Mouse (Mus musculus): ENCODE measurements around the gene Igf2bp2.

Igf2bp2 gene

DNA sequence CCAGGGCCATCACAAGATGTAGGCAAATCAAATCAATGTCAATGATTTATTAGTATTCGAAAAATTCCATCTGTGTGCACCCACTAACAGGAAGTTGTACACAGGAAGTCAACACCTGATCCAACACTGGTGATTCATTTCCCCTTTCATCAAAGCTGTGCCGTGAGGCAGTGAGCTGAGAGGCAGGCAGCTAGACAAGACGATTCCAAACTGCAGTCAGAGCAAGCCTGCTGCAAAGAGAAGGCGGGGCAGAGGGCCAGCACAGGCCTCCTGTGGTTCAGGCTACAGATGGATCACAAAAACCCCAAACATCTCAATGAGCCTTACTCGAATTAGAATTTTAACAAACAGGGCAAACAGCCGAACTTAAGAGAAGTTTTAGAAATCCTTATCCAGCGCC is 65.4 kb downstream of the Igf2bp2 start:
- no peak for DNase-seq

DNA sequence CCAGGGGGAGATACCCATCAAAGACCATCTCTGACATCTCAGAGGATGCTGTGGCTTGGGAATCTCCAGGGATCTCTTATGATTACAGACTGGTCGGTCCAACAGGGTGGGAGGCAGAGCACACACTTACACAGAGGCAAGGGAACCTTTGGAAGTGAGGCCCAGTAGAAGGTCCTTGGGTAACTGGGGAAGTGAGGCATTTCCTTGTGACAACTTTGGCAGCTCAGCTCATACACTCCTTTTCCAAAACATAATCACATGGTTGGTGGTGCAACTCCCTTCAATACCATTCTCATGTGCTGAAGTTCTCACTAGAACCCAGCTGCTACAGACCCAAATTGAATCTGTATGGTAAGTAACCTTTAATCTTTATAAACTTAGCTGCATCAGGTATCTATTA is 67.3 kb downstream of the Igf2bp2 start:
- DNase-seq, result no peak

GRCm38 (mm10) chr16:22091255-22091783 is 71.8 kb downstream of the Igf2bp2 start:
- DNase-seq, result no peak

DNA sequence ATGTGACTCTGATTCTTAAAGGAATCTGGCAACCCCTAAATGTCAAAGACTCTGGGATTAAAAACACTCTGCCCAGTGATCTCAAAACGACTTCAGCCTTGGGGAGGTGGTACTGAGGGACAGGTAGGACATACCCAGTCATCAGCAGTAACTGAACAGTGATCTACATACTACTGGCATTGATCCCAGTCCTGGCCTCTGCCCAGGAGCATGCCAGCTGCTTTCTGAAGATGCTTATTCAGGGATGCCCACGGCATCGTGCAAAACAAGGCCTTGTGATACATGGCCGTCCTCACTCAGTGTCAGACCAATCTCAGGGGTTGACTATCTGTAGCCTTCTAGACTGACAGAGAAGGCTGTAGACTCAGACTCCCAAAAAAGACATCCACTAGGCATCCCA is 77.7 kb downstream of the Igf2bp2 start:
- DNase-seq, result no peak

DNA sequence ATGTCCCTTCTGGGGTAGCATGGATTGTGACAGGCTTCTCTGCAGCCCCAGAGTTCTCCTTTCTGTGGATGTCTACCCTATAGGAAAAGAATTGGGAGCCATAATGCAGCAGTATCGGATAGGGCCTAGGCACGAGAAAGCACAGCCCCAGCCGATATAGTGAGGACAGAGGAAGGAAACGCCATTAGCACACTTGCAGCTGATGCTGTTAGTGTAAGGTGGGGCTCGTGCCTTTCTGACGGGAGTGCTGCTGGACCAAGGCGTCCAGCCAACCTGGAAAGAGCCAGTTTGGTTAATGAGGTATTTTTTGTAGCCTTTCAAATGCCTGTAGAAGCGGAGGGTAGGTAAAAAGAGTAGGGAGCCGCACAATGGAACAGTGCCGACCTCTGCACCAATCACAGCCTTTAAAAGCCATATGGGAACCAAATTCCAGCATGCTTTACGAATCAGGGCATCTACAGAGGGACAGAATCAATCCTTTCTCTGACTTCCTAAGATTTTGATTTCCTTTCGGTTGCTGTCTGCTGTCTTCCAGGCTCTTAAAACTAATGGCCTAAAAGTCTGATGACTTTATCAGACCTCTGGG is 82.9 kb downstream of the Igf2bp2 start:
- no peak for DNase-seq

DNA sequence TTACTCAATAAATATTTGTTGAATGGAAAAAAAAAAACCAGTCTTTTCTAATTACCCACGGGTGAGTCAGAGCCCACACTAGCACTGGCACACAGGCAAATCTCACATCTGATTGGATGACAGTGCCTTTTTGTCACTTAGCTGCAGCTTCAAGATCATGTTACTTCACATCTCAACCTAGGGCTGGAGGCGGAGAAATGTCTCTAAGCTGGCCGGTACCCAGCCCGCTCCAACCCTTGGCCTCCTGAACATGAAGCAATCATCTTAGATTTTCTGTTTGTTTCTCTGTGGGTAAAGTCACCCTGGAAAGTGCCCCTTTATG is 86.5 kb downstream of the Igf2bp2 start:
- DNase-seq, result no peak

DNA sequence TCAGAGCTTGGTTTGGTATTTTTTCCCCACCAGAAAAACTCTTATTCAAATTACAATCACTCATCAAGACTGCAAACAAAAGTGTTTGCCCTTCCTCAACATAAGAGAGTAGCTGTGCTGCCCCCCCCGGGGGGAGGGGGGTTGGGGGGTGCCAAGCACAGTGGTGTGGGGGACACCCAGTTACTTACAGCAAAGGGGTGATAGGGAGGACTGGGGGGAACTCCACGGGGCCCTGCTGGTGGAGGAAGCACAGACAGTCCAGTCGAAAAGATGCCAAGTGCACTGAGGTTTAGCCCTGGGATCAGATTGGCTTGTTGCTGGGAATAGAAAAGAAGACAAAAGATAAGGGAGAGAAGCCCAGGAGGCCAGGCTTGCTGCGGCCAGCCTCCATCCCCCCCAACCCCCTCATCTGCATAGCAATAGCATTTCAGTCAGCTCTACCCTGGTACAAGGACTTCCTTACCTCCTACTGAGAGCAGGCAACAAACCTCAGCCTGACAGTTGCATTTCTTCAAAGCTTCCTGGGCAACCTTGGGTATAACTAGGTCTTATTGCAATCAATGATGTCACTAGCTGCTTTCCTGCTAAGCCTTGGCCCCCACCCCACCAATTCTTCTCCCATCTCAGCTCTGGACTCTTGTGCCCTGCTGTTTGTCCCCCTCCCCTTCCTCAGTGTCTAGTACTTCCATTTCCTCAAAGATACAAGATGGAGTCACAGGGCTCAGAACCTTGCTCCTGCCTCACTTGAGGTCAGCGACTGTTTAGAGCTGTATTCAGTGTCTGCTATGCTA is 87.1 kb downstream of the Igf2bp2 start:
- DNase-seq, result no peak

DNA sequence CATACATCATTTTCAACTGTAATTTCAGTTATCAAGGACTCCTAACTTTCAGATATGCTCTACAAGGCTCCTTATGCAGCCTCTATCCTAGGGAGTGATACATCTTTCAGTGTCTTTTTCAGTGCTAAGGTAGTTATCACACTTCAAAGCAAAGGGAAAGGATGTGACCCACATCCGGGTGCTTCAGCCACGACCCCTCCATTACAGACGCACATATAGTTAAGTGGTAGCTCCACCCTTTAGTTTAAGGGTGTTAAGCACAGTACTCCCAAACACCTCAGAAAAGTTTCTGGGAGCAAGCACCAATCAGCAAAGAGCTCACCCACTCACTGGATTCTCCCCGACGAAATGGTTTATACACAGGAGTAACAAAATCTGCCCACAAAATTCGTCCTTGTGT is 88.0 kb downstream of the Igf2bp2 start:
- no peak for DNase-seq

DNA sequence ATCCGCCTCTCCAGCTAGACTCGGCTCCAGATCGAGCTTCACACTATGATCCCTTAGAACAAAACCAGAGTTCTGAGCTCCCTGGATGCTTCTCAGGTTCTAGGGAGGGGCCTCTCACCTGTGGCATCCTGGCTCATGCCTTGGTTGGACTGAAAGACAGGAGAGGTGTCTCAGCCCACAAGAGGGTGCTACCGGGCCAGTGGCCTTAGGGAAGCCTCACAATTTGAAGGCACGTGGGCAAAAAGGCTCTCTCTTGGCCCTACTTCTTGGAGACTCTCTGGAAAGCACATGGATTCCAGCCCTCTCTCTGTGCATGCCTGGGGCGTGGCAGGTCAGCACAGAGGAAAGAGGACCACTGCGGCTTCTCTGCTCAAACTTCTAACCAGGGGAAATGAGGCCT is 91.7 kb downstream of the Igf2bp2 start:
- no peak for DNase-seq

GRCm38 (mm10) chr16:22067406-22067805 is 95.7 kb downstream of the Igf2bp2 start:
- peak; percentile 31 for DNase-seq

DNA sequence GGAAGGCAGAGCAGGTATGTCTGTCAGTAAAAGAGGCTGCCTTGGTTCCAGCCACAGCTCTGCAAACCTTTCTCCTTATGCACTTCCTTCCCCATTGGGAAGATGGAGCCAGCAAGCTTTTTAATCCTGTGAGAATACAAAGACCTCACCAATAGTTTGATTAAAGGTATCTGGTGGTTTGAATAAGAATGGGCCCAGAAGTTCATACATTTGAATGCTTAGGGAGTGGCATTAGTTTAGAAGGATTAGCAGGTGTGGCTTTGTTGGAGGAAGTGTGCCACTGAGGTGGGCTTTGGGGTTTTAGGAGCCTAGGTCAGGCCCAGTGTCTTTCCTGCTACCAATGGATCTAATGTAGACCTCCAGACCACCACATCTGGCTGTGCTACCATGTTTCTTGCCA is 97.6 kb downstream of the Igf2bp2 start:
- no peak for DNase-seq

DNA sequence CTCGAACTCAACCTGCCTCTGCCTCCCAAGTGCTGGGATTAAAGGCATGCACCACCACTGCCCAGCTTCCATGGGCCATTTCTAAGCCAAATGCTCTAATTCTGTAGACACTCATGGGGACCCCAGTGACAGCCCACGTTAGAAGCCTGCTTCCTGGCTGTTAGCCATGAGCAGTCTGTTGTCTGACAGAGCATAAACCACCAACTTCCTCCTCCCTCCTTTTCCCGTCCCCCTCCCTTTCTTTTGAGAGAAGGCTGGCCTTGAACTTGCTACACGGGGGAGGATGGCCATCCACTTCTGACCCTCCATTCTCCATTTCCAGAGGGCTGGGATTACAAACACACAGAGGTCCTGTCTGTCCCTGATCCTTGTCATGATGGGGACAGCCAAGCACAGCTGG is 100.8 kb downstream of the Igf2bp2 start:
- DNase-seq, result no peak

DNA sequence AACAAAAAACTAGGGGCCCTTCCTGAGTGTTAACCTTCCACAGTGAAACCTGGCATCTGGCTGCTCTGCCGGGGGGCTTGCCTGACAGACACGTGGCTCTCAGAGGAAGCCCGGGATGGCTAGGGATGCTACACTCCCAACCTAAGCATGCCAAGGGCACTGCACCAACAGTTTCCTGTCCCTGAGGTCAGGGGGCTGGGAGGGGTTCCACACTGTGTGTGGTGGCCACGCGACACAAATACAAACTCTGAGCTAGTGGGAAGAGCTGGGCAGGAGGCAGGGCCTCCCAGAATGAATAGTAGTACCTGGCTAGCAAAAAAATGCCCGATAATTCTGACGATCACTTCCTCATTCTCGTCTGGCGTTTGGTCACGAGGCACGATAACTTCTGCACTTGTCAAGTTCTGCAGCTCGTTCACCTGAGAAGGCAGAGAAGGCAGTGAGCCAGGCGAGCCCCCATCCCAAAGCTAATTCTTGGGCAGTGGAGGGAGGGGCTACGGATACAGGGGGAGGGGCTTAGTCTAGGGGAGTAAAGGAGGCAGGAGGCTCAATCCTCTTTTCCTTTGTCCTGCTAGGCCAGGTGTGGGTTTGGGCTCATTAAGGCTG is 101.4 kb downstream of the Igf2bp2 start:
- no peak for DNase-seq

GRCm38 (mm10) chr16:22060416-22060815 is 102.7 kb downstream of the Igf2bp2 start:
- no peak for DNase-seq

- DNase-seq, result no peak
Observed at GRCm38 (mm10) chr16:22058871-22059270, 104.2 kb downstream of the Igf2bp2 start.

- no peak for DNase-seq
Observed at GRCm38 (mm10) chr16:22057498-22057897, 105.6 kb downstream of the Igf2bp2 start.

- no peak for DNase-seq
Observed at GRCm38 (mm10) chr16:22053411-22053810, 109.7 kb downstream of the Igf2bp2 start.

GRCm38 (mm10) chr16:22046739-22047366 is 116.2 kb downstream of the Igf2bp2 start:
- DNase-seq, result no peak

DNA sequence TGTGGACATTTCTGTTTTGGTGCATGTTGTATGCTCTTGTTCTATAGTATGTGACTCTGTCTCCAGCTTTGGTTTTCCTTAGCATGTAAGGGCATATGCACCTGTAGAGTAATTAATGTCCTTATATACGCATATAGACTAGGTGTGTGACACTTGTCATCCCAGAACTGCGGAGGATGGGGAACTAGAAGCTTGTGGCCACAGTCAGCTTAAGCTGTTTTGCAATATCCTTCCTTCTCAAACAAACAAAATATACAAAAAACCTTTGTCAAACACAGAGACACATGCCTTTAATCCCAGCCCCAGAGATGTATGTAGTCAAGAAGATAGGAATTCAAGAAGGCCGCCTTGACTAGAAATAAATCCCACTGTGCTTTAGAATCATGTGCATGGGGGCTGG is 117.2 kb downstream of the Igf2bp2 start:
- no peak for DNase-seq

DNA sequence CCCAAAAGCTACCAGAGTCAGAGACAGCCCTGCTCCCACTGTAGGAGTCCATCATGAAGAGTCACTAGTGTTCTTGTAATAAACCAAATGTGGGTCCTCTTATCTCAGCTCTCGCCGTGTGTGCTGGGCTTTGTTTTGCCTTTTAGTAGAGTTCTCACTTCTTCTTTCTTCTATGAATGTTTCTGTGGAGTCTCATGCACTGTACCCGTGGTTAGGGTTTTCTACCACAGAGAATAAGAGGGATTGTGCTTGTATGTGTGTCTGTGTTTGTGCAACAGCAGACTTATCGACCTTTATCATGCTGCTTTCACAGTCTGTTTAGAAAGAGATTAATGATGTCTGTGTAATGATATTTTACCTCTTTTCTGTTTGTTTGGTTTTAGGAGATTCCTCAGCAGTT is 119.3 kb downstream of the Igf2bp2 start:
- DNase-seq, result no peak

- no peak for DNase-seq
Observed at GRCm38 (mm10) chr16:22039978-22040377, 123.1 kb downstream of the Igf2bp2 start.

DNA sequence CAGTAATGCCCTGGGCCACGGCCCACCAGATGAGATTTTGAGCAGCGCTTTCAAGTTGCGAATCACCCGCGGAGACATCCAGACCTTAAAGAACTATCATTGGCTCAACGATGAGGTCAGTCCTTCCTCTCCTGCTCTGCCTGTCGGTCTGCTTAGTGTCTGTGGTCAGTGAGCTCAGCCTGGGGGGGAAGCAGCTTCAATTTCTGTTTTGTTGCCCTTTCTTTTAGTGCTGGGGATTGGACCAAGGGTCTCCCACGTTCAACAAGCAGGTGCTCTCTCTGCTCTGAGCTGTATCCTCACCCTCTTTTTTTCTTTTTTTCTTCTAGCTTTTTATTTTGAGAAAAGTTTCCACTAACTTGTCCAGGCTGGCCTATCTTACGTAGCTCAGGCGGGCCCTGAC is 124.5 kb downstream of the Igf2bp2 start:
- DNase-seq, result no peak

DNA sequence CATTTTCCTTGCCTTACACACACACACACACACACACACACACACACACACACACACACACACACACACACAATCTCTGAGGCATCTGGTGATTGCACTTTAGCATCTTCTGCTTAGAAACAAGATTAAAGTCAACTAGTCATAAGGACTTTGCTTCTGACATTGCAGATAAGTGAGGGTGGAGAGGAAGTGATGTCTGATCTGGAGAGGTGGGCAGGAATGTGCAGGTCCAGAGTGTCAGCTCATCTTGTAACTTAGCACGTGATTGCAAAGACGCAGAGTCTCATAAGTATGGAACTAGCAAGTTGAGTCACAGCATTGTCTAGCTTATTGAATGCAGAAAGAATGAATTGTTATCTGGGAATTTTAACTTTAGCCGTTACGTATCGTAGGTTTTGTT is 135.6 kb downstream of the Igf2bp2 start:
- no peak for DNase-seq

DNA sequence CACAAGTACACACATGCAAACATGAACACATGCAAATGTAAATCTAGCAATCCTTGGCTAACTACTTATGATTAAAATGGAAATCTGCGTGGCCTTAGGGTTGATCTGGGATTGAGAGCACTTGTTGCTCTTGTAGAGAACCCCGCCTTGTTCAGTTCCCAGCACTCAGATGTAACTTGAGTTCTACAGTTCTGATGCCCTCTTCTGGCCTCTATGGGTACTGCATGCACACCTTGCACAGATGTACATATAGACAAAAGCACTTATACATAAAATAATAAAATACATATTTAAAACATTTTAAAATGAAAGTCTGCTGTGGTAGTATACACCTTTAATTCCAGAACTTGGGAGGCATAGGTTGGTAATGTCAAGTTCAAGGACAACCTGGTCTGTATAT is 141.0 kb downstream of the Igf2bp2 start:
- no peak for DNase-seq
